In genomic region chrX:36327491-36328255, GRCm38 (mm10) we compare ENCODE assay signal across 8 mouse cellular contexts. TPM values are rescaled to one million over a fixed set of nuclear protein-coding genes. Genes with fewer than 3 reads are reported as not detected.
A peak's percentile ranks its signal among the peaks of the same experiment; 100 is the strongest.
DNase-seq lines count a peak whose midpoint lies in the region; ATAC-seq and TF ChIP-seq lines count a peak whose summit lies in the region.

No protein-coding gene starts in this region.

- no peak overlapping the region for H3K9ac ChIP-seq in kidney, embryonic 15.5 days
- H3K9ac ChIP-seq in liver, embryonic 13.5 days = no peak overlapping the region
- H3K9ac ChIP-seq in midbrain, postnatal 0 days (replicated peaks; ENCODE audit: low read length, poor library complexity, severe bottlenecking) = no peak overlapping the region

- intact Hi-C loops in gastrocnemius, postnatal 36 days (cut with DNase I) = no loop called here

- no peak for ATAC-seq in kidney, embryonic 15.5 days (replicated peaks; ENCODE audit: low FRiP score)
- ATAC-seq in liver, embryonic 13.5 days (ENCODE audit: low read depth) = no peak
- ATAC-seq in midbrain, postnatal 0 days (ENCODE audit: low FRiP score) = no peak

- no peak overlapping the region for H3K27ac ChIP-seq in heart, embryonic 10.5 days
- no peak overlapping the region for H3K27ac ChIP-seq in kidney, embryonic 15.5 days
- no peak overlapping the region for H3K27ac ChIP-seq in liver, embryonic 13.5 days
- no peak overlapping the region for H3K27ac ChIP-seq in midbrain, postnatal 0 days (ENCODE audit: low read depth, low read length)

- peak; percentile 44 for TF ChIP-seq CTCF in midbrain, postnatal 0 days (IDR thresholded peaks at IDR 0.05)

- H3K4me1 ChIP-seq in heart, embryonic 10.5 days = no peaks in the 10 kb centered on the region
- no peaks in the 10 kb centered on the region for H3K4me1 ChIP-seq in kidney, embryonic 15.5 days
- H3K4me1 ChIP-seq in liver, embryonic 13.5 days (replicated peaks) = no peaks in the 10 kb centered on the region
- H3K4me1 ChIP-seq in midbrain, postnatal 0 days (ENCODE audit: insufficient read depth, low read length) = no peaks in the 10 kb centered on the region

- no peaks in the 10 kb centered on the region for H3K9me3 ChIP-seq in heart, embryonic 10.5 days
- H3K9me3 ChIP-seq in kidney, embryonic 15.5 days (replicated peaks) = no peaks in the 10 kb centered on the region
- no peaks in the 10 kb centered on the region for H3K9me3 ChIP-seq in liver, embryonic 13.5 days (replicated peaks)
- no peaks in the 10 kb centered on the region for H3K9me3 ChIP-seq in midbrain, postnatal 0 days (ENCODE audit: low read length)

- peak; percentile 75 for DNase-seq in heart, embryonic 10.5 days (ENCODE audit: low spot score)
- DNase-seq in heart, adult 9 months (ENCODE audit: low spot score in 2 of 2) = no peak
- peak; percentile 46 to 59 for DNase-seq in cerebellum, postnatal 25 days
- peak; percentile 18 to 21 for DNase-seq in gastrocnemius, postnatal 36 days
- no peak for DNase-seq in liver, embryonic 13.5 days
- DNase-seq in midbrain, postnatal 0 days (ENCODE audit: low spot score) = peak; percentile 40
- DNase-seq in thymus, postnatal 25 days = peak; percentile 18

- H3K4me3 ChIP-seq in heart, embryonic 10.5 days = peak overlapping the region; percentile 59
- H3K4me3 ChIP-seq in kidney, embryonic 15.5 days (replicated peaks) = peak overlapping the region; percentile 48
- no peak overlapping the region; the same call in 1 of the 2 replicates for H3K4me3 ChIP-seq in liver, embryonic 13.5 days (replicated peaks)
- peak overlapping the region; percentile 45 for H3K4me3 ChIP-seq in midbrain, postnatal 0 days (ENCODE audit: low read depth, low read length)

- peak overlapping the region; percentile 82 for H3K4me2 ChIP-seq in kidney, embryonic 15.5 days
- peak overlapping the region; percentile 51 for H3K4me2 ChIP-seq in liver, embryonic 13.5 days
- H3K4me2 ChIP-seq in midbrain, postnatal 0 days (ENCODE audit: low read depth, low read length, poor library complexity, severe bottlenecking) = peak overlapping the region; percentile 88

- 12% methylated on average over 18 of the region's 20 CpGs for WGBS in heart, embryonic 10.5 days
- 21% methylated on average over 16 of the region's 20 CpGs for WGBS in kidney, embryonic 15.5 days
- 20% methylated on average over 16 of the region's 20 CpGs for WGBS in liver, embryonic 13.5 days (ENCODE audit: insufficient replicate concordance)
- 20% methylated on average over 17 of the region's 20 CpGs for WGBS in midbrain, postnatal 0 days

- H3K36me3 ChIP-seq in heart, embryonic 10.5 days = no peaks in the 10 kb centered on the region
- H3K36me3 ChIP-seq in kidney, embryonic 15.5 days = no peaks in the 10 kb centered on the region
- H3K36me3 ChIP-seq in liver, embryonic 13.5 days = no peaks in the 10 kb centered on the region
- no peaks in the 10 kb centered on the region for H3K36me3 ChIP-seq in midbrain, postnatal 0 days (ENCODE audit: insufficient read depth, low read length)

- H3K27me3 ChIP-seq in heart, embryonic 10.5 days (ENCODE audit: insufficient read depth, poor library complexity, severe bottlenecking) = peaks cover 59% of the 10 kb centered on the region
- H3K27me3 ChIP-seq in kidney, embryonic 15.5 days = peaks cover 58% of the 10 kb centered on the region
- peaks cover 50% of the 10 kb centered on the region for H3K27me3 ChIP-seq in liver, embryonic 13.5 days
- no peaks in the 10 kb centered on the region for H3K27me3 ChIP-seq in midbrain, postnatal 0 days (ENCODE audit: insufficient read depth, low read length)

RNA-seq across cellular contexts. Expression of gene Lonrf3, which starts 0.5 kb away (rescaled TPM):
- polyA plus RNA-seq in heart, embryonic 10.5 days (2016; fragmentation: Nextera tagmentation; extraction: Ambion mirVana) = 0.11 and 0.33 TPM in 2 replicates
- 1 to 10 TPM; 1.2 to 2.0 TPM for total RNA-seq in gastrocnemius, postnatal 36 days (2021)
- polyA plus RNA-seq in kidney, embryonic 15.5 days (2015; fragmentation: Nextera tagmentation; extraction: Ambion mirVana) = 0.30 and 0.36 TPM in 2 replicates
- 0.44 and 0.46 TPM in 2 replicates for polyA plus RNA-seq in liver, embryonic 13.5 days (2015; fragmentation: Nextera tagmentation; extraction: Ambion mirVana)
- total RNA-seq in midbrain, postnatal 0 days (2014; rRNA removed) = 7.1 and 7.6 TPM in 2 replicates
- 0.49 and 0.61 TPM in 2 replicates for polyA plus RNA-seq in midbrain, postnatal 0 days (2015; fragmentation: Nextera tagmentation; extraction: Ambion mirVana)

Comparison
In these comparisons a context has a peak if more than half of its experiments do, and no peak if none do; other contexts are left out.
1. DNase-seq: peak in heart, embryonic 10.5 days (single experiment), cerebellum, postnatal 25 days (2 of 2), gastrocnemius, postnatal 36 days (2 of 2), midbrain, postnatal 0 days (single experiment) and thymus, postnatal 25 days (single experiment); none in heart, adult 9 months (0 of 2) and liver, embryonic 13.5 days (single experiment).
2. Peak in every context shown above with its lines, with median percentiles within 50 percentile points of each other: H3K4me2 ChIP-seq.